Mouse (Mus musculus): Measurements from ENCODE around the gene Tas1r1. TPM values are rescaled to one million over a fixed set of nuclear protein-coding genes. Genes with fewer than 3 reads are reported as not detected.

The Tas1r1 gene
- total and polyA plus RNA-seq, 2 experiments from 2014 or later, result 1.00 to 1.5 TPM

DNA sequence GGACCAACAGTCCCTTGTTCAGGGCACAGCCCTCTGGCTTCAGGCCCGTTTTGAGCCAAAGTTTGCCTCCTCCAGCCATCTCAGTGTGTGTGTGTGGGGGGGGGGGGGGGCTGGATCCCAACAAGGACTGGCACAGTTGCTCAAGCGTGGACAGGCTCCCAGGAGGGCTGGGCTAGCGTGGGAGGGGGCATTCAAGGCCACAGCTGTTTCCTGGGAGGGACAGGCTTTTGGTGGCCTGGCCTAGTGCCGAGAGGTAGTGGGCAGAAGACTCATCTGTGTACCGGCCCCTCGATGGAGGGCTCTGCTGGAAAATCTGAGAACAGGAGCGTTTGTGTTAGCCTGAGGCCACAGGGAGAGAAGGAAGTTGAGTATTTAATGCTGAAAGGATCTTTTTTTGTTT lies 41.6 kb upstream of the Tas1r1 start:
- no peak overlapping the region for H3K4me2 ChIP-seq (ENCODE audit: low read depth)
- WGBS, result 70% methylated on average over 7 of the region's 7 CpGs
- H3K4me1 ChIP-seq (ENCODE audit: insufficient read depth), result no peaks in the 10 kb centered on the region
- no peaks in the 10 kb centered on the region for H3K36me3 ChIP-seq (ENCODE audit: insufficient read depth)
- no peak for TF ChIP-seq CTCF (IDR thresholded peaks at IDR 0.05; ENCODE audit: low read depth)
- H3K4me3 ChIP-seq (ENCODE audit: low read depth, low read length), result no peak overlapping the region
- H3K9me3 ChIP-seq (ENCODE audit: low read length), result no peaks in the 10 kb centered on the region
- H3K27ac ChIP-seq (ENCODE audit: low read depth, low read length), result no peak overlapping the region
- DNase-seq (no peak), ATAC-seq (no peak)
- no peaks in the 10 kb centered on the region for H3K27me3 ChIP-seq (ENCODE audit: insufficient read depth, low read length)
- H3K9ac ChIP-seq, result no peak overlapping the region

DNA sequence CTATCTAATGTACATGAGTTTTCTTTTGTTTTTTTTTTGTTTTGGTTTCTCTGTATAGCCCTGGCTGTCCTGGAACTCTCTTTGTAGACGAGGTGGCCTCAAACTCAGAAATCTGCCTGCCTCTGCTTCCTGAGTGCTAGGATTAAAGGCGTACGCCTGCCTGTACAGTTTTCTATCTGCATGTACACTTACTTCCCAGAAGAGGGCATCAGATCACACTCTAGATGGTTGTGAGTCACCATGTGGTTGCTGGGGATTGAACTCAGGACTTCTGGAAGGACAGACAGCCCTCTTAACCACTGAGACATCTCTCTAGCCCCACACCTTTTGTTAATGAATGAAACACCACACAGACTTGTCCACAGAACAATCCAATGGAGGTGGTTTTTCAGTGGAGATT lies 40.9 kb upstream of the Tas1r1 start:
- no peak overlapping the region for H3K4me2 ChIP-seq (ENCODE audit: low read depth)
- no peaks in the 10 kb centered on the region for H3K9me3 ChIP-seq (ENCODE audit: low read length)
- DNase-seq (no peak), ATAC-seq (no peak)
- H3K27me3 ChIP-seq (ENCODE audit: insufficient read depth, low read length), result no peaks in the 10 kb centered on the region
- no peaks in the 10 kb centered on the region for H3K36me3 ChIP-seq (ENCODE audit: insufficient read depth)
- no peak overlapping the region for H3K27ac ChIP-seq (ENCODE audit: low read depth, low read length)
- no peak overlapping the region for H3K9ac ChIP-seq
- WGBS, result 89% methylated on average over 3 of the region's 3 CpGs
- no peak for TF ChIP-seq CTCF (IDR thresholded peaks at IDR 0.05; ENCODE audit: low read depth)
- H3K4me1 ChIP-seq (ENCODE audit: insufficient read depth), result no peaks in the 10 kb centered on the region
- no peak overlapping the region for H3K4me3 ChIP-seq (ENCODE audit: low read depth, low read length)

DNA sequence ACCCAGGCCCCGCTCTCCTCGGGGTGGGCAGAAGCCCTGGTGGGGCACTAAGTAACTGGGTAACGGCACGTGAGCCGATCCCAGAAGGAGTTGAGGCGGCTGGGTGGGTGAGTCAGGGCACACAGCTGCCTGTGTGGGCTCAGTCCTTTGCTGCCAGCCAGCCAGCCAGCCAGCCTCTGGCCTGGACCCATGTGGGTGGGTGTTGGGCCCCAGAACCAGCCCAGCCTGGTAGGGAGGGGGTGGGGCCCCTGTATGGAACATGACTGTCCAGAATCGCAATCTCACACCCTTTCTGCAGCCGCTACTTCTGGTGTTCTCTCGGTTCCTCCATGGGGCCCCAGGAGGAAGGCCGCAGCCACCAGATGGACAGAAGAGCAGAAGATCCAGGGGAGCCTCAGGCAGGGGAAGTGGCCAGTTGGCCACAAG lies 39.8 kb upstream of the Tas1r1 start:
- TF ChIP-seq CTCF (IDR thresholded peaks at IDR 0.05; ENCODE audit: low read depth), result no peak
- ATAC-seq (peak; percentile 8; the same call in 1 of the 2 replicates), DNase-seq (no peak)
- Histone ChIP-seq H3K36me3 (ENCODE audit: insufficient read depth) (no peaks in the 10 kb centered on the region), H3K27me3 (ENCODE audit: insufficient read depth, low read length) (no peaks in the 10 kb centered on the region), H3K4me2 (ENCODE audit: low read depth) (no peak overlapping the region), H3K27ac (ENCODE audit: low read depth, low read length) (no peak overlapping the region), H3K4me3 (ENCODE audit: low read depth, low read length) (no peak overlapping the region), H3K4me1 (ENCODE audit: insufficient read depth) (no peaks in the 10 kb centered on the region), H3K9ac (no peak overlapping the region), H3K9me3 (ENCODE audit: low read length) (no peaks in the 10 kb centered on the region)
- 88% methylated on average over 10 of the region's 10 CpGs for WGBS

DNA sequence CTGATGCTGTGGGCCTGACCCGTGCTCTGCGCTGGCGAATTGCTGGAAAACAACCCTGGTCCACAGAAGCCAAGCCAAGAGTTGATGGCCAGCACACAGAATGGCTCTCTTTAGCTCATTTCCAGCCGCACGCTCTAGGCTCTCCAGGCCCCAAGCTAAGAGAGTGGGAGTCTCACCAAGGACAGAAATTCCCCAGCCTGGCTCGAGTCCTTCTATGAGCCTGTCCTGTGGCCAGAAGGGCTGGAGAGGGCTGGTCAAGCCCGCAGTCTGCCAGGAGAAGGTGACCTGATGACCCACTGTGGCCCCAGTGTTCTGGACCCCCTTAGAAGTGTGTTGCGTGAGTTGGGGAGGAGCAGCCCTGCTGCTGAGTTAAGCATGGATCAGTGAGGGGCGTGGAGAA lies 38.8 kb upstream of the Tas1r1 start:
- Histone ChIP-seq H3K27ac (ENCODE audit: low read depth, low read length) (no peak overlapping the region), H3K4me3 (ENCODE audit: low read depth, low read length) (no peak overlapping the region), H3K36me3 (ENCODE audit: insufficient read depth) (no peaks in the 10 kb centered on the region), H3K9me3 (ENCODE audit: low read length) (no peaks in the 10 kb centered on the region), H3K27me3 (ENCODE audit: insufficient read depth, low read length) (no peaks in the 10 kb centered on the region), H3K4me1 (ENCODE audit: insufficient read depth) (no peaks in the 10 kb centered on the region), H3K4me2 (ENCODE audit: low read depth) (no peak overlapping the region), H3K9ac (no peak overlapping the region)
- DNase-seq (no peak), ATAC-seq (no peak)
- no peak for TF ChIP-seq CTCF (IDR thresholded peaks at IDR 0.05; ENCODE audit: low read depth)
- WGBS, result 88% methylated on average over 9 of the region's 9 CpGs

DNA sequence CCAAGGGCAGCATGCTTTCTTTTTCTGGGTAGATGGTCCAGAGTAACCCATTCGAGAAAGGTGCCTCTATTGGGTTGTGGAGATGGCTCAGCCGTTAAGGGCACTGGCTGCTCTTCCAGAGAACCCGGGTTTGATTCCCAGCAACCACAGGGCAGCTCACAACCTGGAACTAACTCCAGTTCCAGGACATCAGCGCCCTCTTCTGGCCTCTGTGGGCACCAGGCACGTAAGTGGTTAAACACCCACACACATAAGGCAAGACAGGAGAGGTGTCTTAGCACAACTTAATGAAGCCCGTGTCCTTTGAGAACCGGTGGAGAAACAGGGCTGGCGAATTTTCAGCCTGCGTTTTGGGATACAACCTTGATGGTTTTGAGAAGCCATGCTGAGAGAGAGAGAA lies 36.2 kb upstream of the Tas1r1 start:
- DNase-seq (no peak), ATAC-seq (no peak)
- TF ChIP-seq CTCF (IDR thresholded peaks at IDR 0.05; ENCODE audit: low read depth), result no peak
- H3K9me3 ChIP-seq (ENCODE audit: low read length), result no peaks in the 10 kb centered on the region
- H3K9ac ChIP-seq, result no peak overlapping the region
- H3K36me3 ChIP-seq (ENCODE audit: insufficient read depth), result no peaks in the 10 kb centered on the region
- H3K4me1 ChIP-seq (ENCODE audit: insufficient read depth), result no peaks in the 10 kb centered on the region
- H3K4me2 ChIP-seq (ENCODE audit: low read depth), result no peak overlapping the region
- H3K27ac ChIP-seq (ENCODE audit: low read depth, low read length), result no peak overlapping the region
- no peaks in the 10 kb centered on the region for H3K27me3 ChIP-seq (ENCODE audit: insufficient read depth, low read length)
- WGBS, result 86% methylated on average over 9 of the region's 9 CpGs
- no peak overlapping the region for H3K4me3 ChIP-seq (ENCODE audit: low read depth, low read length)

DNA sequence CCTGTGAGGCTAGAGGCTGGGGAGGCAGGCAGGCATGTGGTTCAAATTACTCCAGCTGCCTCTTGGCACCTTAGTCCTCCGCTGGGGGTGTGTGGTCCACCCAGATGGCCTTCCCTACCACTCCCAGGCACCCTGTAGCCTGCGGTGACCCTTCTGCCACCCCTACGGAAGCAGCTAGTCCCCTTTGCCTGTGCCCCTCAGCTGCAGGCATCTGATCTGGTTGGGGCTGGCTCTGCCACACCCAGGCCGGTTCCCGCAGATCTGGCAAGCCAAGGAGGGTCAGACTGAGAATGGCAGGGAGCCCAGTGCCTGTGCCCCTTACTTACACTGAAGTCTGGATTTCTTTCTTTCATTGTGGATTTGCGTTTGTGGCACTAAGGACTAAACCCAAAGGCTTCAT lies 35.3 kb upstream of the Tas1r1 start:
- DNase-seq (no peak), ATAC-seq (no peak)
- WGBS, result 69% methylated on average over 6 of the region's 6 CpGs
- Histone ChIP-seq H3K4me2 (ENCODE audit: low read depth) (no peak overlapping the region), H3K9ac (no peak overlapping the region), H3K27me3 (ENCODE audit: insufficient read depth, low read length) (no peaks in the 10 kb centered on the region), H3K4me1 (ENCODE audit: insufficient read depth) (no peaks in the 10 kb centered on the region), H3K4me3 (ENCODE audit: low read depth, low read length) (no peak overlapping the region), H3K27ac (ENCODE audit: low read depth, low read length) (no peak overlapping the region), H3K9me3 (ENCODE audit: low read length) (no peaks in the 10 kb centered on the region), H3K36me3 (ENCODE audit: insufficient read depth) (no peaks in the 10 kb centered on the region)
- no peak for TF ChIP-seq CTCF (IDR thresholded peaks at IDR 0.05; ENCODE audit: low read depth)

DNA sequence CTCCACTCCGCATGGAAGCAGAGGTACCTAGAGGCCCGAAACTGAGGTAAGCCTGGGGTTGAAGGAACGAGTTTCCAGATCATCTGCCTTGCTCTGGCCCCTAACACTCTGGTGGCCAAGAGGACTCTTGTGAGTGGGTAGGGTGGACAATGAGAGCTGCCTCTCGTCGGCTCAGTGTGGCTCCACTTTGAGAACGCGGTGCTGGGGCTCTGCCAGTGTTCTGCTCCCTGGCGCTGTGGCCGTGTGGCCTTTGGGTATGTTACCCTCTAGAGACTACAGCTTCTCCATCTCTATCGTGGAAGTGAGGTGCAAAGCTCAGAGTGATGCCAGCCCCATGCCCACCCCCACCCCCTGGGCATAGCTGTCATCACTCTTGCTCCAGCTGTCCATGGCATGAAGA lies 34.3 kb upstream of the Tas1r1 start:
- ATAC-seq, result no peak
- TF ChIP-seq CTCF (IDR thresholded peaks at IDR 0.05; ENCODE audit: low read depth), result no peak
- no peak overlapping the region for H3K27ac ChIP-seq (ENCODE audit: low read depth, low read length)
- H3K36me3 ChIP-seq (ENCODE audit: insufficient read depth), result no peaks in the 10 kb centered on the region
- no peak overlapping the region for H3K9ac ChIP-seq
- no peak overlapping the region for H3K4me3 ChIP-seq (ENCODE audit: low read depth, low read length)
- no peaks in the 10 kb centered on the region for H3K9me3 ChIP-seq (ENCODE audit: low read length)
- WGBS, result 60% methylated on average over 10 of the region's 10 CpGs
- no peaks in the 10 kb centered on the region for H3K4me1 ChIP-seq (ENCODE audit: insufficient read depth)
- no peaks in the 10 kb centered on the region for H3K27me3 ChIP-seq (ENCODE audit: insufficient read depth, low read length)
- no peak for DNase-seq
- no peak overlapping the region for H3K4me2 ChIP-seq (ENCODE audit: low read depth)

DNA sequence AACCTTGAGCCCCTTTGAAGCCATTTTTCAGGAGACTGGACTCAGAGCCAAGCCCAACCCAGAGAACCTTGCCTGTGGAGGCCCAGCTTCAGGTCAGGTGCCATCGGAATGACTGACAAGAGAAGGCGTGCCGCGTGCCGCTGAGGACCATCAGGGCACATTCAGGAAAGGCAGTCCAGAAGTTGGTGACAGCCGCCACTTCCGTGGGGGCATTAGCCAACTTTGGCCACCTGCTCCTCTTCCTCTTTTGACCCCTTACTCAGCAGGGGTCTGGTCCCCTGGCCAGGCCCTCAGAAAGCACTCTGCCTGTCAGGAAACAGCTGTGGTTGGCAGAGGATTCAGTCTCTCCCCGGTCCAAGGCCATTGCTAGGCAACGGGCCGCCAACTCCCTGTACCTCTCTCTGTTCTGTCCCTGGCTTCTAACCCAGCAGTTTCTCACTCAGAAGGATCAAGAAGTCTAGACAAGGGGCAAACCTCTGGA lies 33.8 kb upstream of the Tas1r1 start, which contains the start of gene Plekhg5:
TSS of gene Plekhg5 (plus strand) at position 378 of the 481 bp plus-strand sequence.
- Histone ChIP-seq H3K9ac (no peak within 1 kb of the TSS), H3K27me3 (ENCODE audit: insufficient read depth, low read length) (no peaks in the 10 kb centered on the region), H3K4me1 (ENCODE audit: insufficient read depth) (no peaks in the 10 kb centered on the region), H3K27ac (ENCODE audit: low read depth, low read length) (no peak within 1 kb of the TSS), H3K9me3 (ENCODE audit: low read length) (no peaks in the 10 kb centered on the region), H3K4me2 (ENCODE audit: low read depth) (no peak within 1 kb of the TSS), H3K36me3 (ENCODE audit: insufficient read depth) (no peaks in the 10 kb centered on the region), H3K4me3 (ENCODE audit: low read depth, low read length) (no peak within 1 kb of the TSS)
- 64% methylated on average over 10 of the region's 10 CpGs for WGBS
- peak; percentile 16 for DNase-seq
- no peak for TF ChIP-seq CTCF (IDR thresholded peaks at IDR 0.05; ENCODE audit: low read depth)
- no peak for ATAC-seq

Measured in forebrain, postnatal 0 days (tissue).